Mouse (Mus musculus) intestine, postnatal 0 days (tissue): ENCODE measurements around the gene Ntsr1. TPM values are rescaled to one million over a fixed set of nuclear protein-coding genes. Genes with fewer than 3 reads are reported as not detected.

ENCODE experiments used
- ATAC-seq: fragments of 200-750 bp; cut with Nextera tagmentation; 2 replicates; pipeline ENCODE4 v1.8.0; 2017; ENCODE audit warnings: mild to moderate bottlenecking, moderate TSS enrichment, moderate library complexity
- H3K27ac ChIP-seq: fragments of 300-500 bp; sonication (generic); 2 replicates; pipeline ENCODE4 v1.5.1; 2014; ENCODE audit warnings: mild to moderate bottlenecking, low read depth, low read length, moderate library complexity
- H3K27me3 ChIP-seq: fragments of 300-500 bp; sonication (generic); replicated peaks from 2 replicates; pipeline ENCODE4 v1.6.1; 2014; ENCODE audit warnings: low read length, mixed read lengths; ENCODE audit not compliant: control insufficient read depth, insufficient read depth
- H3K36me3 ChIP-seq: fragments of 300-500 bp; sonication (generic); 2 replicates; pipeline ENCODE4 v1.6.1; 2014; ENCODE audit warnings: mild to moderate bottlenecking, moderate library complexity; ENCODE audit not compliant: control insufficient read depth, insufficient read depth
- H3K4me1 ChIP-seq: fragments of 300-500 bp; sonication (generic); replicated peaks from 2 replicates; pipeline ENCODE4 v1.6.1; 2014; ENCODE audit warnings: antibody characterized with exemption, low read length, mixed read lengths; ENCODE audit not compliant: control insufficient read depth, insufficient read depth
- H3K4me2 ChIP-seq: fragments of 300-500 bp; sonication (generic); replicated peaks from 2 replicates; pipeline ENCODE4 v1.6.1; 2014; ENCODE audit warnings: low read depth, mild to moderate bottlenecking, moderate library complexity
- H3K4me3 ChIP-seq: fragments of 300-500 bp; sonication (generic); 2 replicates; pipeline ENCODE4 v1.5.1; 2014; ENCODE audit warnings: low read depth, low read length
- H3K9ac ChIP-seq: fragments of 300-500 bp; sonication (generic); 2 replicates; pipeline ENCODE4 v1.6.1; 2014; ENCODE audit warnings: mild to moderate bottlenecking, low read depth, low read length
- H3K9me3 ChIP-seq: fragments of 300-500 bp; sonication (generic); 2 replicates; pipeline ENCODE4 v1.6.1; 2016; ENCODE audit warnings: mixed run types; ENCODE audit not compliant: control insufficient read depth
- CTCF ChIP-seq: sonication (generic); IDR thresholded peaks from 2 replicates; pipeline ENCODE4 v1.5.1; 2016; ENCODE audit warnings: low read depth, mild to moderate bottlenecking, control low read depth, antibody characterized with exemption, moderate library complexity
- WGBS: fragments of 180-500 bp; shearing (Covaris S2); extraction: QIAGEN DNeasy Blood & Tissue Kit; methylation state at CpG from one replicate; pipeline ENCODE4 v1.1.7; 2014; 5-methylcytosine and 5-hydroxymethylcytosine counted together
- polyA plus RNA-seq: library from polyadenylated mRNA; unstranded; fragments of >200 nt; fragmentation: Nextera tagmentation; extraction: Ambion mirVana; gene quantifications from 2 replicates; pipeline ENCODE4 v1.2.1, GENCODE M21; 2015

Gene Ntsr1
- polyA plus RNA-seq, 1 experiment from 2014 or later: 0.74 TPM

DNA sequence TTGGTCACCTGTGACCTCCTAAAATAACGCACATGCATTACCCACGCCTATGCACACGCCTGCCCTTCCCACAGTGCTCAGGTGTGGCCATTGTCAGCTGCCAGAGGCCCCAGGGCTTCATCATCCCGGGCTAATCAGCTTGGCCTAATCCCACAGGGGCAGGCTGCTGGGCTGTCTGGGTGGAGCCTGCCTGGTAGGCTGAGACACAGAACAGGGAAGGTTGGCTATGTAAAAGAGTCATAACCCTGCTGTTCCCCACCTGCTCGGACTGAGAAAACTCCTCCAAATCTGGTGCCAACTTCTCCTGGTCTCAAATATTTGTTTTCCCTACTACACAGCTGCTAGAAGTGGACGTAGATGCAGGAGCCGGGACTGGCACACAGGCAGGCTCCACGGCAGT is 39.0 kb upstream of the Ntsr1 start:
- Histone ChIP-seq H3K9ac (no peak overlapping the region), H3K4me3 (no peak overlapping the region), H3K27ac (no peak overlapping the region), H3K4me1 (peaks cover 3% of the 10 kb centered on the region; the same call in 1 of the 2 replicates), H3K27me3 (peaks cover 12% of the 10 kb centered on the region), H3K4me2 (no peak overlapping the region), H3K9me3 (no peaks in the 10 kb centered on the region), H3K36me3 (no peaks in the 10 kb centered on the region)
- TF ChIP-seq CTCF: no peak
- WGBS: 49% methylated on average over 8 of the region's 8 CpGs
- no peak for ATAC-seq

DNA sequence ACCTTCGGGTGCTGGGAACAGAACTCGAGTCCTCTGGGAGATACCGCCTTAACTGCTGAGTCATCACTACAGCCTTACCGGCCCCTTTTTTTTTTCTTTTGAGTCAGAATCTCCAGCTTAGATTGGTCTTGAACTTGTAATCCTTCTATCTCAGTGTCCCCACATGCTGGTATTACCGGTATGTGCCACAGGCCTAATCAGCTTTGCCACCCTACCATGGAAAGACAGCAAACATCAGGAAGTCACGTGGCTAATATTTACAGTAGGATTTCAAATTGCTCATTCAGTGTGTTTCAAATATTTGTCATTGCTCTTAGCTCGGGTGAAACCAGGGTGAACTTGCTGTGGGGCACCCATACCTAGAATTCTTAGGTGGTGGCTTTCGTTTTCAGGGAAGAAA is 37.2 kb upstream of the Ntsr1 start:
- no peaks in the 10 kb centered on the region; the same call in 1 of the 2 replicates for H3K4me1 ChIP-seq
- H3K9me3 ChIP-seq: no peaks in the 10 kb centered on the region
- H3K4me3 ChIP-seq: no peak overlapping the region
- no peaks in the 10 kb centered on the region for H3K27me3 ChIP-seq
- no peak overlapping the region for H3K27ac ChIP-seq
- no peak for TF ChIP-seq CTCF
- no peak for ATAC-seq
- no peak overlapping the region for H3K9ac ChIP-seq
- H3K4me2 ChIP-seq: no peak overlapping the region
- 58% methylated on average over 8 of the region's 8 CpGs for WGBS
- no peaks in the 10 kb centered on the region for H3K36me3 ChIP-seq

DNA sequence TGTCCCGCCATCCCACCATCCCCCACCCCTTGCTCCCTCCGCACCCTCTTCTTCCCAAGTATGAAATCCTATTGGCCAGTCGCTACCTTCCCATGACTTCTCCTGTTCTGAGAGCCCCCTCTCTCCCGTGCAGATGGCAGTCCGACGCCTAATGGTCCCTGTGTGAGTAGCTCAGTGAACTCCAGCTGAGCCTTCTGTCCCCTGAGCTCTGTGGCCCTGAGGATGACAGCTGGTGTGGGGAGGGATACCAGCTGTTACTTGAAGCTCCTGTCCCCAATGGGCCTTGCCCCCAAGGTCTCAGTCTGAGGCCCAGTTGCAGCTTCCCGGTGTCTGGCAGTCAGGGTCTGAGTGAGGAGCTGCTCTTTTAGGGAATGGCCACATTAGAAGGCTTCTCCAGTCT is 33.3 kb upstream of the Ntsr1 start:
- H3K4me1 ChIP-seq: no peaks in the 10 kb centered on the region; the same call in 1 of the 2 replicates
- 80% methylated on average over 7 of the region's 7 CpGs for WGBS
- no peak for TF ChIP-seq CTCF
- no peak overlapping the region for H3K4me3 ChIP-seq
- no peaks in the 10 kb centered on the region for H3K27me3 ChIP-seq
- H3K27ac ChIP-seq: no peak overlapping the region
- H3K9ac ChIP-seq: no peak overlapping the region
- H3K36me3 ChIP-seq: no peaks in the 10 kb centered on the region
- no peak overlapping the region for H3K4me2 ChIP-seq
- ATAC-seq: no peak
- H3K9me3 ChIP-seq: no peaks in the 10 kb centered on the region

DNA sequence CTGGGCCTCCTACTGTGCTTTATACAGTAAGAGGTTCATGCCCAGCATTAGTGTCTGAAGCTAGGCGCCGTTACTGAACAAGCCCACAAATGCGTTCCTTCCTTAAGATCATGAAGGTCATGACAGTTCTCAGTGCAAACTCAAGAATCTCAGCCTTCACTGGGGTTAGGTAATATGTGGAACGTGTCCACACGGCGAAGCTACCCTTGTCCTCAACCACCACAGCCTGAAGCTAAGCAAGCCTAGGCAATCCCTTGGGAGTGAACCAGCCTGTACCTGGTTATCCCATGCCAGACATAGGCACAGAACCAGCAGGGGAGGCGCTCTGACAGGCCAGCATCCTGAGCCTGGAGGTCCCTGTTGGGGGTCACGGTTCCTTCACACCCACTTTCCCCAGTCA is 30.9 kb upstream of the Ntsr1 start:
- Histone ChIP-seq H3K9me3 (no peaks in the 10 kb centered on the region), H3K4me3 (no peak overlapping the region), H3K36me3 (no peaks in the 10 kb centered on the region), H3K9ac (no peak overlapping the region), H3K4me1 (no peaks in the 10 kb centered on the region; the same call in 1 of the 2 replicates), H3K27ac (no peak overlapping the region), H3K27me3 (no peaks in the 10 kb centered on the region), H3K4me2 (no peak overlapping the region)
- WGBS: 92% methylated on average over 8 of the region's 8 CpGs
- ATAC-seq: no peak
- TF ChIP-seq CTCF: no peak

DNA sequence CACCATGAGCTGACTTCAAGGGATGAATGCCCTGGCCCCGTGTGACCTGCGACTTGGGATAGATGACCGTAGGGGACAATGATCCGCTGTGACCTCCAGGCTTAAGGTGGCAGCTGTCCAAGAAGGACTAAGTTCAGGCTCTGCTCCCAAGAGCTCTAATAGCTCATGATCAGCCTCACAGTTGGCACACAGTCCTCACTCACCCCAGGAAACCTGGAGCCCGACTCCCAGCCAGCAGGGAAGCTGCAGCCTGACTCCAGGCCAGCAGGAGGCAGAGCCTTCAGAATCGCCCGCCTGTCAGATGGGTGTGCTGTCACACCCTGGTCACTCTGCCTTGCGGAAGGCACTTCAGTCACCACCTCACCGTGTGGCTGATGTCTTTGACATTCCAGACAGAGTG is 30.0 kb upstream of the Ntsr1 start:
- H3K9me3 ChIP-seq: no peaks in the 10 kb centered on the region
- H3K36me3 ChIP-seq: no peaks in the 10 kb centered on the region
- H3K4me2 ChIP-seq: no peak overlapping the region
- ATAC-seq: no peak
- no peaks in the 10 kb centered on the region; the same call in 1 of the 2 replicates for H3K4me1 ChIP-seq
- H3K4me3 ChIP-seq: no peak overlapping the region
- 72% methylated on average over 9 of the region's 9 CpGs for WGBS
- H3K27ac ChIP-seq: no peak overlapping the region
- H3K9ac ChIP-seq: no peak overlapping the region
- no peaks in the 10 kb centered on the region for H3K27me3 ChIP-seq
- TF ChIP-seq CTCF: peak; percentile 40

DNA sequence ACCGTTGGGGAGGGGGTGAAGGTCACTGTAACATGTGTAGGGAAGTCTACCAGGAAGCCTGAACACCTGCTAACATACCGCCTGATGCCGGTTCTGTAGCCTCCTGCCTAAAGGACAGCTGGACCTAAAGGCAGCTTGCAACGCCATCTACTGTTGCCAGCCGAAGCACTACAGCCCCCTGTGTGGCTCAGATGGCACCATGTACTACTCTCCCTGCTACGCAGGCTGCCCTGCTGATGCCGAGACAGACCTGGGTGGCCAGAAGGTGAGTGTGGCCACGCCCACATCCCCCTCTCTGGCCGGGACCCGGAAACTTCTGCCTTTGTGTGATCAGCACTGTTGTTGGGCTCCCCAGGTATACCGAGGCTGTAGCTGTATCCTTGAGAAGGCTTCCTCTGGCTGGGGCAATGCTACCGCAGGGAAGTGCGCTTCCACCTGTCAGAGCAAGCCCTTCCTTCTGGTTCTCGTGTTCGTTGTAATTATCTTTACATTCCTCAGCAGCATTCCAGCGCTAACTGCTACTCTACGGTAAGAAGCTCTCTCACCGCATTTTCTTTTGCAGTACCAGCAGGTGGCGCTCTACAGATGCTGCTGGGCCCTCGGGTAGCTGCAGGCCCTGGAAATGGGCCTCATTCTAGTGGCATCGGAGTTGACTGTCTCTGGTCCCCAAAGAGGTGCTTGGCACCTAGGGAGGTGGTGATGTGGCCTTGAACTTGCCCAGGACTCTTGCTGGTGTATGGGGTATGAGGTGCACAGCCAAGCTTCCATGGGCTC is 27.3 kb upstream of the Ntsr1 start:
- H3K9me3 ChIP-seq: no peaks in the 10 kb centered on the region
- WGBS: 10% methylated on average over 21 of the region's 21 CpGs
- H3K27me3 ChIP-seq: no peaks in the 10 kb centered on the region
- peak; percentile 52; the same call in 1 of the 2 replicates for ATAC-seq
- H3K4me1 ChIP-seq: no peaks in the 10 kb centered on the region
- peak; percentile 86 for TF ChIP-seq CTCF
- no peak overlapping the region for H3K4me3 ChIP-seq
- no peak overlapping the region for H3K9ac ChIP-seq
- no peak overlapping the region for H3K4me2 ChIP-seq
- H3K27ac ChIP-seq: no peak overlapping the region
- H3K36me3 ChIP-seq: no peaks in the 10 kb centered on the region
